10 mouse cellular contexts compared by ENCODE assay signal in genomic region chr5:137345821-137346220, GRCm38 (mm10). TPM values are rescaled to one million over a fixed set of nuclear protein-coding genes. Genes with fewer than 3 reads are reported as not detected.
DNase-seq lines count a peak whose midpoint lies in the region; ATAC-seq lines count a peak whose summit lies in the region.
"Had no signal": no experiment of that assay in that cellular context is flagged by ENCODE, and none has a peak within 500 bp of the region (broad histone marks: within the 10 kb centered on the region; RNA-seq: fewer than 3 reads in every experiment).

No protein-coding gene starts in this region.

- H3K9ac ChIP-seq in kidney, embryonic 15.5 days = no peak overlapping the region
- no peak overlapping the region for H3K9ac ChIP-seq in liver, embryonic 16.5 days (ENCODE audit: low read depth, low read length)
- H3K9ac ChIP-seq in midbrain, embryonic 11.5 days (ENCODE audit: low read length) = no peak overlapping the region
- H3K9ac ChIP-seq: midbrain, embryonic 12.5 days had no signal

- H3K9me3 ChIP-seq in kidney, embryonic 15.5 days (replicated peaks) = 0 out of 2 replicates have a peak, but pooled peaks cover 2% of the 10 kb centered on the region
- no peaks in the 10 kb centered on the region for H3K9me3 ChIP-seq in liver, embryonic 16.5 days (replicated peaks; ENCODE audit: control insufficient read depth, low read length)
- H3K9me3 ChIP-seq in midbrain, embryonic 11.5 days (ENCODE audit: control insufficient read depth, low read length) = no peaks in the 10 kb centered on the region
- H3K9me3 ChIP-seq: midbrain, embryonic 12.5 days had no signal

- peak overlapping the region; percentile 24 for H3K4me3 ChIP-seq in kidney, embryonic 15.5 days (replicated peaks)
- H3K4me3 ChIP-seq in liver, embryonic 16.5 days (ENCODE audit: low read depth, low read length) = no peak overlapping the region
- H3K4me3 ChIP-seq in midbrain, embryonic 11.5 days (ENCODE audit: low read depth, low read length) = no peak overlapping the region
- H3K4me3 ChIP-seq: midbrain, embryonic 12.5 days had no signal

- no peaks in the 10 kb centered on the region for H3K27me3 ChIP-seq in kidney, embryonic 15.5 days
- H3K27me3 ChIP-seq in liver, embryonic 16.5 days (ENCODE audit: control insufficient read depth, insufficient read depth, low read depth, low read length) = peaks cover 36% of the 10 kb centered on the region
- no peaks in the 10 kb centered on the region for H3K27me3 ChIP-seq in midbrain, embryonic 11.5 days (ENCODE audit: control insufficient read depth, insufficient read depth, low read length)

- DNase-seq in 3134 (ENCODE audit: extremely low read depth, insufficient read length, low spot score) (peak; percentile 42), NIH3T3 (ENCODE audit: low read depth) (peak; percentile 38)
- DNase-seq in natural killer cell, adult 2 months (ENCODE audit: low spot score in 2 of 2) = no peak
- no peak for DNase-seq in midbrain, embryonic 11.5 days (ENCODE audit: low spot score, missing footprints)
- no peak for DNase-seq in frontal cortex, postnatal 36 days (ENCODE audit: low spot score in 2 of 2)
- DNase-seq in c-Kit-positive CD71-positive TER-119-positive erythroid progenitor cells, embryonic 14.5 days (ENCODE audit: low spot score) = no peak
- DNase-seq: cerebellum, postnatal 36 days had no signal

- peak overlapping the region; percentile 87 for H3K27ac ChIP-seq in kidney, embryonic 15.5 days
- H3K27ac ChIP-seq in liver, embryonic 16.5 days (ENCODE audit: low read length) = peak overlapping the region; percentile 71
- no peak overlapping the region for H3K27ac ChIP-seq in midbrain, embryonic 11.5 days (ENCODE audit: low read depth, low read length)
- H3K27ac ChIP-seq: midbrain, embryonic 12.5 days had no signal

- H3K36me3 ChIP-seq in kidney, embryonic 15.5 days = no peaks in the 10 kb centered on the region
- H3K36me3 ChIP-seq in liver, embryonic 16.5 days (ENCODE audit: control insufficient read depth, insufficient read depth) = no peaks in the 10 kb centered on the region
- H3K36me3 ChIP-seq in midbrain, embryonic 11.5 days (ENCODE audit: control insufficient read depth, insufficient read depth, low read length) = no peaks in the 10 kb centered on the region
- H3K36me3 ChIP-seq: midbrain, embryonic 12.5 days had no signal

- ATAC-seq in kidney, embryonic 15.5 days (replicated peaks; ENCODE audit: low FRiP score) = no peak
- ATAC-seq in liver, embryonic 16.5 days (ENCODE audit: low read depth) = peak; percentile 61
- no peak for ATAC-seq in midbrain, embryonic 11.5 days (ENCODE audit: low FRiP score)

- H3K4me2 ChIP-seq in kidney, embryonic 15.5 days = peak overlapping the region; percentile 46
- H3K4me2 ChIP-seq in liver, embryonic 16.5 days (ENCODE audit: low read depth, low read length) = no peak overlapping the region
- H3K4me2 ChIP-seq in midbrain, embryonic 11.5 days = no peak overlapping the region
- H3K4me2 ChIP-seq: midbrain, embryonic 12.5 days had no signal

- WGBS in kidney, embryonic 15.5 days = 14% methylated on average over 9 of the region's 9 CpGs
- 23% methylated on average over 9 of the region's 9 CpGs for WGBS in liver, embryonic 16.5 days (ENCODE audit: insufficient replicate concordance)
- WGBS in midbrain, embryonic 11.5 days = 33% methylated on average over 9 of the region's 9 CpGs

- H3K4me1 ChIP-seq in kidney, embryonic 15.5 days = peaks cover 48% of the 10 kb centered on the region
- H3K4me1 ChIP-seq in liver, embryonic 16.5 days (ENCODE audit: control insufficient read depth, low read depth, low read length) = peaks cover 4% of the 10 kb centered on the region
- H3K4me1 ChIP-seq in midbrain, embryonic 11.5 days (ENCODE audit: control insufficient read depth, insufficient read depth, low read length) = peaks cover 19% of the 10 kb centered on the region

RNA-seq across cellular contexts. Expression of gene Ephb4, which starts 4.1 kb away (rescaled TPM):
- polyA plus RNA-seq in kidney, embryonic 15.5 days (2015; fragmentation: Nextera tagmentation; extraction: Ambion mirVana) = 49.1 and 54.9 TPM in 2 replicates
- 7.3 and 9.1 TPM in 2 replicates for polyA plus RNA-seq in liver, embryonic 16.5 days (2015; fragmentation: Nextera tagmentation; extraction: Ambion mirVana)
- polyA plus RNA-seq in midbrain, embryonic 11.5 days (2014; fragmentation: Nextera tagmentation; extraction: Ambion mirVana) = 19.0 and 20.8 TPM in 2 replicates

RNA-seq across cellular contexts. Expression of gene Slc12a9, which starts 12.4 kb away (rescaled TPM):
- polyA plus RNA-seq in kidney, embryonic 15.5 days (2015; fragmentation: Nextera tagmentation; extraction: Ambion mirVana) = 14.2 and 16.0 TPM in 2 replicates
- polyA plus RNA-seq in liver, embryonic 16.5 days (2015; fragmentation: Nextera tagmentation; extraction: Ambion mirVana) = 2.8 and 3.0 TPM in 2 replicates
- polyA plus RNA-seq in midbrain, embryonic 11.5 days (2014; fragmentation: Nextera tagmentation; extraction: Ambion mirVana) = 5.8 TPM in 2 replicates

RNA-seq across cellular contexts. Expression of gene Trip6, which starts 31.6 kb away (rescaled TPM):
- polyA plus RNA-seq in kidney, embryonic 15.5 days (2015; fragmentation: Nextera tagmentation; extraction: Ambion mirVana) = 77.9 and 87.5 TPM in 2 replicates
- polyA plus RNA-seq in liver, embryonic 16.5 days (2015; fragmentation: Nextera tagmentation; extraction: Ambion mirVana) = 9.3 and 9.6 TPM in 2 replicates
- 28.0 and 34.1 TPM in 2 replicates for polyA plus RNA-seq in midbrain, embryonic 11.5 days (2014; fragmentation: Nextera tagmentation; extraction: Ambion mirVana)

RNA-seq across cellular contexts. Expression of gene Srrt, which starts 38.3 kb away (rescaled TPM):
- 141 and 158 TPM in 2 replicates for polyA plus RNA-seq in kidney, embryonic 15.5 days (2015; fragmentation: Nextera tagmentation; extraction: Ambion mirVana)
- 68.0 and 69.7 TPM in 2 replicates for polyA plus RNA-seq in liver, embryonic 16.5 days (2015; fragmentation: Nextera tagmentation; extraction: Ambion mirVana)
- polyA plus RNA-seq in midbrain, embryonic 11.5 days (2014; fragmentation: Nextera tagmentation; extraction: Ambion mirVana) = 151 and 154 TPM in 2 replicates

RNA-seq across cellular contexts. Expression of gene Ufsp1, which starts 51.4 kb away (rescaled TPM):
- 5.9 and 7.3 TPM in 2 replicates for polyA plus RNA-seq in kidney, embryonic 15.5 days (2015; fragmentation: Nextera tagmentation; extraction: Ambion mirVana)
- polyA plus RNA-seq in liver, embryonic 16.5 days (2015; fragmentation: Nextera tagmentation; extraction: Ambion mirVana) = 7.0 and 7.8 TPM in 2 replicates
- polyA plus RNA-seq in midbrain, embryonic 11.5 days (2014; fragmentation: Nextera tagmentation; extraction: Ambion mirVana) = 7.5 and 7.9 TPM in 2 replicates

Comparison
In these comparisons a context has a peak if more than half of its experiments do, and no peak if none do; other contexts are left out.
1. DNase-seq: peak in 3134 (single experiment) and NIH3T3 (single experiment); none in natural killer cell, adult 2 months (0 of 2), midbrain, embryonic 11.5 days (single experiment), frontal cortex, postnatal 36 days (0 of 2) and c-Kit-positive CD71-positive TER-119-positive erythroid progenitor cells, embryonic 14.5 days (single experiment).